Comparison of ENCODE assay signal across 29 mouse cellular contexts in genomic region chr7:3206520-3206919, GRCm38 (mm10). TPM values are rescaled to one million over a fixed set of nuclear protein-coding genes. Genes with fewer than 3 reads are reported as not detected.
DNase-seq lines count a peak whose midpoint lies in the region; TF ChIP-seq lines count a peak whose summit lies in the region.
"Had no signal": no experiment of that assay in that cellular context is flagged by ENCODE, and none has a peak within 500 bp of the region (broad histone marks: within the 10 kb centered on the region; RNA-seq: fewer than 3 reads in every experiment).

No protein-coding gene starts in this region.

- DNase-seq in ES-E14 (ENCODE audit: low read depth, low spot score) (peak; percentile 93), ZHBTc4 (ENCODE audit: low read depth, low spot score) (peak; percentile 97)
- DNase-seq in left cerebral cortex, postnatal 4 days, result no peak
- no peak for DNase-seq in left cerebral cortex, postnatal 36 days (ENCODE audit: low spot score in 2 of 2)
- no peak for DNase-seq in retina, postnatal 1 day
- DNase-seq: adrenal gland, adult 2 months; adrenal gland, postnatal 10 days; adrenal gland, postnatal 25 days; cerebellum, adult 11 months; cerebellum, adult 18-20 months; cerebellum, adult 8-10 months; cerebellum, adult 9-11 months; cerebellum, postnatal 14 days; cerebellum, postnatal 36 days; embryo, embryonic 11 days had no signal

- H3K4me1 ChIP-seq in ES-Bruce4 (ENCODE audit: control insufficient read depth, insufficient read depth, low read length) (peaks cover 4% of the 10 kb centered on the region), ES-E14 (ENCODE audit: control insufficient read depth in 2 of 2, insufficient read depth in 2 of 2, low read length in 2 of 2, poor library complexity in 1 of 2) (peaks cover 14 to 24% of the 10 kb centered on the region in 2 experiments)
- H3K4me1 ChIP-seq: embryonic facial prominence, embryonic 13.5 days; embryonic facial prominence, embryonic 15.5 days; forebrain, embryonic 12.5 days had no signal

- H3K36me3 ChIP-seq in ES-Bruce4 (ENCODE audit: control insufficient read depth, insufficient read depth, low read length, poor library complexity, severe bottlenecking) (no peaks in the 10 kb centered on the region), ES-E14 (ENCODE audit: control insufficient read depth, insufficient read depth, low read length, poor library complexity, severe bottlenecking) (no peaks in the 10 kb centered on the region)
- H3K36me3 ChIP-seq: embryonic facial prominence, embryonic 13.5 days; embryonic facial prominence, embryonic 15.5 days; forebrain, embryonic 10.5 days; forebrain, embryonic 12.5 days had no signal

- intact Hi-C loops in left cerebral cortex, postnatal 4 days (cut with DNase I), result no loop called here
- intact Hi-C loops in left cerebral cortex, postnatal 36 days (cut with DNase I), result no loop called here

- no peak for TF ChIP-seq POLR2A in ES-Bruce4 (IDR thresholded peaks at IDR 0.05; ENCODE audit: insufficient read depth, low read length)

- peak; percentile 100 for TF ChIP-seq EP300 in ES-Bruce4 (IDR thresholded peaks at IDR 0.05; ENCODE audit: insufficient read depth, low read depth, low read length)

- H3K9me3 ChIP-seq in ES-Bruce4 (replicated peaks; ENCODE audit: control insufficient read depth, insufficient read depth, low read length, poor library complexity, severe bottlenecking), result peaks cover 2% of the 10 kb centered on the region; the same call in 1 of the 2 replicates
- no peaks in the 10 kb centered on the region for H3K9me3 ChIP-seq in ES-E14 (ENCODE audit: control insufficient read depth, insufficient read depth, low read depth, low read length)
- H3K9me3 ChIP-seq: embryonic facial prominence, embryonic 13.5 days; embryonic facial prominence, embryonic 15.5 days; forebrain, embryonic 10.5 days; forebrain, embryonic 12.5 days had no signal

- H3K27ac ChIP-seq in ES-Bruce4 (ENCODE audit: insufficient read depth, low read length) (peak overlapping the region; percentile 100), ES-E14 (ENCODE audit: insufficient read depth, low read depth, low read length, poor library complexity, severe bottlenecking) (peak overlapping the region; percentile 100)
- H3K27ac ChIP-seq: embryonic facial prominence, embryonic 13.5 days; embryonic facial prominence, embryonic 15.5 days; forebrain, embryonic 10.5 days; forebrain, embryonic 12.5 days had no signal

- H3K9ac ChIP-seq in ES-Bruce4 (ENCODE audit: low read depth, poor library complexity, severe bottlenecking) (peak overlapping the region; percentile 77), ES-E14 (ENCODE audit: insufficient read depth, low read depth, low read length, poor library complexity, severe bottlenecking) (peak overlapping the region; percentile 84)
- H3K9ac ChIP-seq: embryonic facial prominence, embryonic 13.5 days; embryonic facial prominence, embryonic 15.5 days; forebrain, embryonic 12.5 days had no signal

- no peaks in the 10 kb centered on the region for H3K27me3 ChIP-seq in ES-Bruce4 (ENCODE audit: control insufficient read depth, insufficient read depth, low read length, poor library complexity, severe bottlenecking)
- H3K27me3 ChIP-seq: embryonic facial prominence, embryonic 13.5 days; embryonic facial prominence, embryonic 15.5 days; forebrain, embryonic 12.5 days had no signal

- H3K4me3 ChIP-seq in ES-Bruce4 (ENCODE audit: low read depth, low read length) (no peak overlapping the region), ES-E14 (ENCODE audit: insufficient read depth in 1 of 2, low read depth in 1 of 2, low read length in 2 of 2, poor library complexity in 1 of 2, severe bottlenecking in 1 of 2) (no peak overlapping the region)
- H3K4me3 ChIP-seq: embryonic facial prominence, embryonic 13.5 days; embryonic facial prominence, embryonic 15.5 days; erythroblast, embryonic 14.5 days; forebrain, embryonic 10.5 days; forebrain, embryonic 12.5 days had no signal

- no peak for TF ChIP-seq CTCF in ES-Bruce4 (IDR thresholded peaks at IDR 0.05; ENCODE audit: low read depth, low read length)

- in situ Hi-C loops in ES-E14 (cut with MboI; ENCODE audit: low sequenced_read_pairs in 2 of 2, unreplicated experiment in 2 of 2), result no loop called here

TF ChIP-seq in ES-E14, 5 proteins besides CTCF, POLR2A, EP300 and RAD21:
- TF ChIP-seq CHD2 (IDR thresholded peaks at IDR 0.05; ENCODE audit: low read depth, low read length) (no peak; the same call in 1 of the 2 replicates), ZC3H11A (IDR thresholded peaks at IDR 0.05; ENCODE audit: borderline replicate concordance, low read depth, low read length) (no peak), MAFK (IDR thresholded peaks at IDR 0.05; ENCODE audit: insufficient read depth, low read depth, low read length) (no peak), ZNF384 (IDR thresholded peaks at IDR 0.05; ENCODE audit: low read depth, low read length) (no peak), HCFC1 (IDR thresholded peaks at IDR 0.05; ENCODE audit: borderline replicate concordance, insufficient read depth, low read length) (no peak)
TF ChIP-seq in ES-E14: peak in this region for 0.

RNA-seq across cellular contexts. Expression of gene AU018091, which starts 37.5 kb away (rescaled TPM):
- polyA plus RNA-seq in ES-Bruce4 (2011; ENCODE audit: insufficient read depth, insufficient read length, low read depth, missing spikeins), result 64.8 and 68.3 TPM in 2 replicates
- total RNA-seq in ES-E14 (2012; rRNA removed), result 198 and 373 TPM in 2 replicates
- not detected for total RNA-seq in left cerebral cortex, postnatal 4 days (2021)
- total RNA-seq in left cerebral cortex, postnatal 36 days (2021), result not detected
- total RNA-seq: adrenal gland, adult 2 months; adrenal gland, postnatal 10 days; adrenal gland, postnatal 25 days; adrenal gland, postnatal 4 days; common myeloid progenitor, adult 5-6 weeks; MEL had no signal
- polyA plus RNA-seq: adrenal gland, adult 2 months; erythroblast, embryonic 14.5 days; forebrain, embryonic 14.5 days; forebrain, embryonic 16.5 days; frontal cortex, adult 2 months had no signal

RNA-seq across cellular contexts. Expression of gene Nlrp12, which starts 43.0 kb away (rescaled TPM):
- 0.20 TPM in 1 of 2 replicates, not detected in the other for polyA plus RNA-seq in ES-Bruce4 (2011; ENCODE audit: insufficient read depth, insufficient read length, low read depth, missing spikeins)
- total RNA-seq in ES-E14 (2012; rRNA removed), result 3.7 and 8.0 TPM in 2 replicates
- total RNA-seq in left cerebral cortex, postnatal 4 days (2021), result under 1 TPM; 0.06 to 0.08 TPM
- not detected for total RNA-seq in left cerebral cortex, postnatal 36 days (2021)
- total RNA-seq: adrenal gland, adult 2 months; adrenal gland, postnatal 25 days; MEL had no signal
- polyA plus RNA-seq: brain, embryonic 14.5 days; embryonic facial prominence, embryonic 11.5 days; embryonic facial prominence, embryonic 13.5 days; embryonic facial prominence, embryonic 15.5 days; erythroblast, embryonic 14.5 days; forebrain, embryonic 10.5 days; forebrain, embryonic 12.5 days; forebrain, embryonic 14.5 days; forebrain, embryonic 16.5 days had no signal

Comparison
In these comparisons a context has a peak if more than half of its experiments do, and no peak if none do; other contexts are left out.
1. DNase-seq: peak in ES-E14 (single experiment) and ZHBTc4 (single experiment); none in left cerebral cortex, postnatal 4 days (single experiment), left cerebral cortex, postnatal 36 days (0 of 2) and retina, postnatal 1 day (single experiment).
2. RNA of gene AU018091, which starts 37.5 kb away (total RNA-seq): 198 to 373 TPM in ES-E14; not detected in left cerebral cortex, postnatal 4 days and not detected in left cerebral cortex, postnatal 36 days; every median in the first group is over 100 times any median in the second.